Mouse (Mus musculus) midbrain, postnatal 0 days (tissue): ENCODE data around the gene Asap3. TPM values are rescaled to one million over a fixed set of nuclear protein-coding genes. Genes with fewer than 3 reads are reported as not detected.

ENCODE experiments used
- ATAC-seq: fragments of 200-750 bp; cut with Nextera tagmentation; 2 replicates; pipeline ENCODE4 v1.8.0; 2017; ENCODE audit warnings: moderate number of reproducible peaks, mild to moderate bottlenecking, moderate TSS enrichment, moderate library complexity; ENCODE audit not compliant: low FRiP score
- DNase-seq: peaks from one replicate; pipeline ENCODE4 v3.0.0-alpha.2; 2015; ENCODE audit warnings: low spot score
- H3K27ac ChIP-seq: fragments of 300-500 bp; sonication (generic); 2 replicates; pipeline ENCODE4 v1.5.1; 2014; ENCODE audit warnings: low read depth, mild to moderate bottlenecking, low read length, mixed read lengths
- H3K27me3 ChIP-seq: fragments of 300-500 bp; sonication (generic); 2 replicates; pipeline ENCODE4 v1.6.1; 2014; ENCODE audit warnings: low read length, control low read depth, mixed read lengths; ENCODE audit not compliant: insufficient read depth
- H3K36me3 ChIP-seq: fragments of 300-500 bp; sonication (generic); 2 replicates; pipeline ENCODE4 v1.6.1; 2014; ENCODE audit warnings: low read length, control low read depth, mixed read lengths; ENCODE audit not compliant: insufficient read depth
- H3K4me1 ChIP-seq: fragments of 300-500 bp; sonication (generic); 2 replicates; pipeline ENCODE4 v1.6.1; 2014; ENCODE audit warnings: mild to moderate bottlenecking, control low read depth, antibody characterized with exemption, low read length, mixed read lengths; ENCODE audit not compliant: insufficient read depth
- H3K4me2 ChIP-seq: fragments of 300-500 bp; sonication (generic); 2 replicates; pipeline ENCODE4 v1.6.1; 2014; ENCODE audit warnings: low read depth, mild to moderate bottlenecking, low read length, mixed read lengths; ENCODE audit not compliant: poor library complexity, severe bottlenecking
- H3K4me3 ChIP-seq: fragments of 300-500 bp; sonication (generic); 2 replicates; pipeline ENCODE4 v1.5.1; 2014; ENCODE audit warnings: low read depth, mild to moderate bottlenecking, low read length, moderate library complexity
- H3K9ac ChIP-seq: fragments of 300-500 bp; sonication (generic); replicated peaks from 2 replicates; pipeline ENCODE4 v1.6.1; 2014; ENCODE audit warnings: mild to moderate bottlenecking, low read length, moderate library complexity, mixed read lengths; ENCODE audit not compliant: poor library complexity, severe bottlenecking
- H3K9me3 ChIP-seq: fragments of 300-500 bp; sonication (generic); 2 replicates; pipeline ENCODE4 v1.6.1; 2016; ENCODE audit warnings: low read length, control low read depth
- CTCF ChIP-seq: IDR thresholded peaks from 2 replicates; pipeline ENCODE4 v1.5.1; 2016; ENCODE audit warnings: antibody characterized with exemption, mild to moderate bottlenecking
- WGBS: fragments of 180-500 bp; shearing (Covaris S2); extraction: QIAGEN DNeasy Blood & Tissue Kit; methylation state at CpG from one replicate; pipeline ENCODE4 v1.1.7; 2014; 5-methylcytosine and 5-hydroxymethylcytosine counted together
- polyA plus RNA-seq: library from polyadenylated mRNA; unstranded; fragments of >200 nt; fragmentation: Nextera tagmentation; extraction: Ambion mirVana; gene quantifications from 2 replicates; pipeline ENCODE4 v1.2.1, GENCODE M21; 2015
- total RNA-seq: library from RNA; depleted of rRNA; stranded (reverse); fragments of >200 nt; gene quantifications from 2 replicates; pipeline ENCODE4 v1.2.3, GENCODE M21; 2014

The Asap3 gene
- total and polyA plus RNA-seq, 2 experiments from 2014 or later: 3.7 to 7.6 TPM

DNA sequence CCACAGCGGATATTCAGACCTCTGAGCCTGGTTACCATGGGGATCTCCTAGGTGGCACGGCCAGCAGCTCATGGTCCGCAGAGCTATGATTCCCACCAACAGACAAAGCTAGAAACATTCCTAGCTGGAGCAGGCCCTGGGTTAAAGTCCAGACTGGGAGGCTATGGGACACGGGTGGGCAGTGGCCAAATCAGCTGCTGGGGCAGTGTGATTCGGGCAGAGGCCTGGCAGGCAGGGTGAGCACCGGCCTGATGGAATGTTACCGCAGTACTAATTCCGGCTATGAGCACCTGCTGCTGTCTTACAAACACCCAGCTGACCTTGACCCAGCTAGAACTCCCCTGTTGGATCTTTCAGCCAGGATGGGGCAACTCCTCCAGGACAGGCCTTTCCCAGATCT is 64.5 kb downstream of the Asap3 start:
- no peak for TF ChIP-seq CTCF
- peaks cover 4% of the 10 kb centered on the region; the same call in 1 of the 2 replicates for H3K9me3 ChIP-seq
- ATAC-seq: no peak

DNA sequence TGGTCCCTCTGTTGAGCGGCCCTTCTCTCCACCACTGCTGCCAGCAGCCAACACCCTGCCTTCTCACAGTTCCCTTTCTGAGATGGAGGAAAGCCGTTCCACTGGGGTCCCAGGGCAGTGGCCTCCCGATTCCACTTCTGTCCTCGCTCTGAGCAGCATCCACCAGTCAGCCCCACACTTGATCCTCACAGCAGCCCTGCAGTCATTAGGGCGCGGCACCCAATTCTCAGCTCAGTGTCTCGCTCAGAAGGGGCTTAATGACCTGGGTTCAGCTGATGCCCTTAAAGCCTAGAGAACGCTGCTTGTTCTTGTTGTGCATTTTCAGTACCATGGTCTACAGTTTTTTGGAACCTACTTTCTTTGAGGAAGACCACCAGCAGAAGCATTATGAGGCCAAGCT is 74.9 kb downstream of the Asap3 start:
- no peak for ATAC-seq
- no peak for TF ChIP-seq CTCF
- WGBS: 91% methylated on average over 8 of the region's 8 CpGs

More for the DNA sequence above, 64.5 kb downstream of the Asap3 start:
- Histone ChIP-seq H3K27ac (no peak overlapping the region), H3K27me3 (no peaks in the 10 kb centered on the region), H3K4me2 (no peak overlapping the region), H3K9ac (no peak overlapping the region), H3K4me1 (no peaks in the 10 kb centered on the region), H3K4me3 (no peak overlapping the region), H3K36me3 (no peaks in the 10 kb centered on the region)
- no peak for DNase-seq
- WGBS: 75% methylated on average over 8 of the region's 8 CpGs

DNA sequence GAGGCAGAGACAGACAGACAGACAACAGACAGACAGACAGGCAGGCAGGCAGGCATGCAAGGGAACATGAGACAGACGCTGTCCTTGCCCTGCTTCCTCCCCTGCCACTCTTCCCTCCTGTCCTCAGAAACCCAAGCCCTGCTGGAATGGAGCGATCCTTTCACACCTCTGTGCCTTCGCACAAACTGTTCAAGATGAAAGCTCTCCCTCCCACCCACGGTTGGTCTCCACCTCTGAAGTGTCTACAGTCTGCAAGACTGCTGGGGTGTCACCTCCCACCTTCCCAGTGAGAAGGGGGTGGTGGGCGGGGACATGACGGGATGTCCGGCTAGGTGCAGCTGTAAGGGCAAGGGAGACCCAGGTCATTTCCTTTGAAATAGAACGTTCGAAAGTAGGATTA is 75.4 kb downstream of the Asap3 start:
- Histone ChIP-seq H3K9ac (no peak overlapping the region), H3K4me3 (no peak overlapping the region), H3K27me3 (no peaks in the 10 kb centered on the region), H3K36me3 (no peaks in the 10 kb centered on the region), H3K9me3 (no peaks in the 10 kb centered on the region), H3K27ac (no peak overlapping the region), H3K4me2 (no peak overlapping the region), H3K4me1 (peaks cover 10% of the 10 kb centered on the region; the same call in 1 of the 2 replicates)
- no peak for TF ChIP-seq CTCF
- DNase-seq (no peak), ATAC-seq (no peak)
- WGBS: 70% methylated on average over 9 of the region's 9 CpGs

More for the DNA sequence above, 74.9 kb downstream of the Asap3 start:
- Histone ChIP-seq H3K9me3 (no peaks in the 10 kb centered on the region), H3K4me3 (no peak overlapping the region), H3K27ac (no peak overlapping the region), H3K36me3 (no peaks in the 10 kb centered on the region), H3K4me1 (peaks cover 10% of the 10 kb centered on the region; the same call in 1 of the 2 replicates), H3K9ac (no peak overlapping the region), H3K27me3 (no peaks in the 10 kb centered on the region), H3K4me2 (no peak overlapping the region)
- DNase-seq: no peak

DNA sequence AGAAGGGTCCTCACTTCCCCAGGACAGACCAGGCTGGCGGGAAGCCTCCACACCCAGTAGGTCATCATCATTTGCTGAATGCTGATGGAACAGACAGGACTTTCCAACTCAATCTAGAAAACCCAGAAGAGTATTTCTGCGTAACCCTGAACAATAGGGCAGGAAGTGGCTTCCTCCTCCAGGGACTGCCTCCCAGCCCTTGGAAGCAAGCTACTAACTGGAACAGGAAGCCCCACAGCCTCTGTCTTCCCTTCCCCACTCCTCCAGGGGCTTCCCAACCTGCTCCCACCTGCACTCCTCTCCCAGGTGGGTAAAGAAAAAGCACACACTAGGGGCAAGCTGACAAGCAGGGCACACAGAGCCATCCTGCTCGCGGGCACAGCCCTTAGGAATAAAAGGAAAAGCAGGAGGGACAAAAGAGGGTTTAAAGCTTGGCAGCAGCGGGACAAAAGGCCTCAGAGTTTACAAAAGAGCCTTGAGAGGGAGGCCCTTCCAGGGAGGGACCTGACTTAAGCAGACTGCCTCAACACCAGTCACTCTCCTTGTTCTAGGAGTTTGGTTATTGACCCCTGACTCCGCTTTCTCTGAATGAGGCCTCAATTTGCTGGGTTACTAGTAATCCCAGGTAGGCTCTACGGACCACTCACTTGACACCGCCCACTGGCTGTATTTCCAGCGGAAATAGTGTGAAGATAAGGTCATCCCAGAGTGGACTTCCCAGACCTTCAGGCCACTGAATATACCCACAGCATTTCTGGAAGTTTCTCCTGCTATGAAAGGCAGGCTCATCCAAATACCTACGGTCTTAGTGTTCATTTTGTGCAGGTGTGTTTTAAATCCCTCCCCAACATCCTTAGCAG is 76.7 kb downstream of the Asap3 start:
- Histone ChIP-seq H3K4me3 (no peak overlapping the region), H3K9me3 (no peaks in the 10 kb centered on the region), H3K9ac (0 out of 2 replicates have a peak overlapping the region, but pooled peaks have one; percentile 14), H3K4me1 (peaks cover 10% of the 10 kb centered on the region; the same call in 1 of the 2 replicates), H3K27ac (peak overlapping the region; percentile 93), H3K4me2 (no peak overlapping the region), H3K36me3 (0 out of 2 replicates have a peak, but pooled peaks cover 2% of the 10 kb centered on the region), H3K27me3 (no peaks in the 10 kb centered on the region)
- no peak for ATAC-seq
- no peak for DNase-seq
- 15% methylated on average over 10 of the region's 10 CpGs for WGBS
- TF ChIP-seq CTCF: no peak

DNA sequence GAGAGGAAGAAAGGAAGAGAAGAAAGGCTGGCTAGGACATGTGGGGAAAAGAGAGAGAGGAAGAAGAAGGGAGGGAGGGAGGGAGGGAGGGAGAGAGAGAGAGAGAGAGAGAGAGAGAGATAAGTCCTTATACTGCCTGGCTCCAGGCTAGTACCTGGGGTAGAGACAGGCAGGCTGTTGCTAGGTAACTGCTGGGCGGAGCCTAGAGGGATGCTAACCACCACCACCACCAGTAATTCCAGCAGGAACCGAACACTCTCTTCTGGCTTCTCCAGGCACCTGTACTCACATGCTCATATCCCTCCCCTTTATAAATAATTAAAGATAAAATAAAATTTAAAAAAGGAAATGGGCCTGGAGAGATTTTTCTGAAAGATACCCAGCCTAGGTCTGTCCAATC is 77.6 kb downstream of the Asap3 start:
- H3K9ac ChIP-seq: peak overlapping the region; percentile 14; the same call in 1 of the 2 replicates
- 0 out of 2 replicates have a peak, but pooled peaks cover 6% of the 10 kb centered on the region for H3K36me3 ChIP-seq
- 27% methylated on average over 2 of the region's 2 CpGs for WGBS
- peak; percentile 45; the same call in 1 of the 2 replicates for ATAC-seq
- peak overlapping the region; percentile 61 for H3K4me2 ChIP-seq
- no peaks in the 10 kb centered on the region for H3K27me3 ChIP-seq
- DNase-seq: peak; percentile 68
- H3K9me3 ChIP-seq: no peaks in the 10 kb centered on the region
- no peak overlapping the region for H3K4me3 ChIP-seq
- H3K27ac ChIP-seq: peak overlapping the region; percentile 93
- TF ChIP-seq CTCF: no peak
- peaks cover 10% of the 10 kb centered on the region; the same call in 1 of the 2 replicates for H3K4me1 ChIP-seq

DNA sequence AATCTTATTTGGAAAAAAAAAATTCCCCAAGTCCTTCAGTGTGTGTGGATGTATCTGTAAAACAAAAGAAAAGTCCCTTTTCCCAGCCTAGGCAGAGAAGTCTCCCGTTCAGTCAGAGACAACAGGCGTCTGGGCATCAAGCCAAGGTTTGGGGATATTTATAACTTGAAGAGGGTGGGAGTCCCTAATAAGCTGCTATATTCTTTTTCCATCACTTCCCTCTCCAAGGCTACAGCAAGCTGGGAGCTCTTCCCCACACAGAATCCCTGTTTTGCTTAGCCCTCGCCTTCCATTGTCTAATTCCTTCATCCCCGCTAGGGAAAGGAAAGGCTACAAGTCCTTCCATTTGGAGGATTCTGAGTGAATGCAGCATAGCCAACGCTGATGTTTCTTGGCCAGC is 78.3 kb downstream of the Asap3 start, which contains the start of gene Zfp46:
Gene Zfp46, plus strand, starts transcription at position 229 of the 400 bp plus-strand sequence.
- Histone ChIP-seq H3K36me3 (0 out of 2 replicates have a peak, but pooled peaks cover 6% of the 10 kb centered on the region), H3K27ac (peak within 1 kb of the TSS; percentile 93), H3K27me3 (no peaks in the 10 kb centered on the region), H3K9ac (peak within 1 kb of the TSS; percentile 54), H3K9me3 (no peaks in the 10 kb centered on the region), H3K4me3 (peak within 1 kb of the TSS; percentile 72), H3K4me2 (peak within 1 kb of the TSS; percentile 61), H3K4me1 (peaks cover 10% of the 10 kb centered on the region; the same call in 1 of the 2 replicates)
- no peak for ATAC-seq
- peak; percentile 7; the same call in 1 of the 2 replicates for TF ChIP-seq CTCF
- WGBS: 17% methylated on average over 5 of the region's 5 CpGs
- peak; percentile 89 for DNase-seq
